Mouse (Mus musculus): ENCODE results near the gene Ces3b.
"Not testable (repeated sequence)": the region's sequence is repeated elsewhere in the genome, so short reads cannot be mapped to it uniquely, and the experiment has no call there.

Gene Ces3b

GRCm38 (mm10) chr8:105083449-105084050 is at the start of gene Ces3b:
Ces3b (plus strand) TSS chr8:105083753.
- DNase-seq = no peak

GRCm38 (mm10) chr8:105043510-105043909 is 40.0 kb upstream of the Ces3b start:
- DNase-seq = no peak

- no peak for DNase-seq
Measured at GRCm38 (mm10) chr8:105045824-105046401, 37.6 kb upstream of the Ces3b start.

GRCm38 (mm10) chr8:105048371-105048854 is 35.1 kb upstream of the Ces3b start, which contains the start of gene Ces3a:
Ces3a (plus strand) TSS chr8:105048601.
- no peak for DNase-seq

- DNase-seq = no peak
Measured at GRCm38 (mm10) chr8:105056211-105056610, 27.3 kb upstream of the Ces3b start.

GRCm38 (mm10) chr8:105060056-105060455 is 23.5 kb upstream of the Ces3b start:
- no peak for DNase-seq

- DNase-seq = peak; percentile 57
Measured at GRCm38 (mm10) chr8:105066761-105067160, 16.8 kb upstream of the Ces3b start.

GRCm38 (mm10) chr8:105067905-105068304 is 15.6 kb upstream of the Ces3b start:
- DNase-seq = not testable (repeated sequence)

GRCm38 (mm10) chr8:105068971-105069370 is 14.6 kb upstream of the Ces3b start:
- no peak for DNase-seq

- DNase-seq = no peak
Measured at GRCm38 (mm10) chr8:105076601-105077000, 7.0 kb upstream of the Ces3b start.

- no peak for DNase-seq
Measured at GRCm38 (mm10) chr8:105077071-105077470, 6.5 kb upstream of the Ces3b start.

- DNase-seq = no peak
Measured at GRCm38 (mm10) chr8:105078591-105078990, 5.0 kb upstream of the Ces3b start.

- no peak for DNase-seq
Measured at GRCm38 (mm10) chr8:105080814-105081336, 2.7 kb upstream of the Ces3b start.

- DNase-seq = not testable (repeated sequence)
Measured at GRCm38 (mm10) chr8:105088166-105088565, 4.6 kb downstream of the Ces3b start.

- DNase-seq = no peak
Measured at GRCm38 (mm10) chr8:105088581-105088980, 5.0 kb downstream of the Ces3b start.

GRCm38 (mm10) chr8:105093992-105094391 is 10.4 kb downstream of the Ces3b start:
- DNase-seq = no peak

GRCm38 (mm10) chr8:105102101-105102785 is 18.7 kb downstream of the Ces3b start:
- DNase-seq = not testable (repeated sequence)

- DNase-seq = not testable (repeated sequence)
Measured at GRCm38 (mm10) chr8:105103701-105104100, 20.1 kb downstream of the Ces3b start.

- no peak for DNase-seq
Measured at GRCm38 (mm10) chr8:105104220-105104619, 20.7 kb downstream of the Ces3b start.

- no peak for DNase-seq
Measured at GRCm38 (mm10) chr8:105129864-105130263, 46.3 kb downstream of the Ces3b start.

- DNase-seq = no peak
Measured at GRCm38 (mm10) chr8:105131509-105131908, 48.0 kb downstream of the Ces3b start, which contains the start of gene Ces4a. Ces4a (plus strand) TSS chr8:105131800.

GRCm38 (mm10) chr8:105138423-105138822 is 54.9 kb downstream of the Ces3b start:
- peak; percentile 63 for DNase-seq

GRCm38 (mm10) chr8:105142395-105142794 is 58.8 kb downstream of the Ces3b start:
- no peak for DNase-seq

Data from right cerebral cortex, postnatal 4 days (tissue).